12 mouse cellular contexts compared by ENCODE assay signal in genomic region chr14:27147726-27148125, GRCm38 (mm10).
"Had no signal": no experiment of that assay in that cellular context is flagged by ENCODE, and none has a peak within 500 bp of the region (broad histone marks: within the 10 kb centered on the region; RNA-seq: fewer than 3 reads in every experiment).

No protein-coding gene starts in this region.

- H3K9me3 ChIP-seq: limb, embryonic 13.5 days; midbrain, embryonic 12.5 days; neural tube, embryonic 13.5 days had no signal

- H3K36me3 ChIP-seq: limb, embryonic 13.5 days; midbrain, embryonic 12.5 days; neural tube, embryonic 13.5 days had no signal

- H3K27ac ChIP-seq: limb, embryonic 13.5 days; liver, embryonic 14.5 days; midbrain, embryonic 12.5 days; neural tube, embryonic 13.5 days had no signal

- H3K4me1 ChIP-seq: midbrain, embryonic 12.5 days had no signal

- H3K9ac ChIP-seq: limb, embryonic 13.5 days; liver, embryonic 14.5 days; midbrain, embryonic 12.5 days; neural tube, embryonic 13.5 days had no signal

- H3K4me2 ChIP-seq: limb, embryonic 13.5 days; midbrain, embryonic 12.5 days; neural tube, embryonic 13.5 days had no signal

- H3K27me3 ChIP-seq: limb, embryonic 13.5 days; midbrain, embryonic 12.5 days; neural tube, embryonic 13.5 days had no signal

- DNase-seq: kidney, postnatal 14 days; left cerebral cortex, postnatal 4 days; lung, adult 18-20 months; right cerebral cortex, adult 18-20 months; right cerebral cortex, postnatal 25 days; thymus, adult 18-20 months; thymus, postnatal 14 days had no signal

- ATAC-seq: midbrain, embryonic 16.5 days had no signal

- H3K4me3 ChIP-seq: limb, embryonic 13.5 days; midbrain, embryonic 12.5 days; neural tube, embryonic 13.5 days had no signal
